Mouse (Mus musculus): ENCODE measurements around the gene Mau2.

GRCm38 (mm10) chr8:69998706-69999105 lies 43.8 kb downstream of the Mau2 start:
- TF ChIP-seq CTCF (IDR thresholded peaks at IDR 0.05; ENCODE audit: low read depth, low read length) (no peak), POLR2A (IDR thresholded peaks at IDR 0.05; ENCODE audit: extremely low read depth, insufficient read depth, low read length) (no peak)

Data from liver, adult 2 months (tissue).